Mouse (Mus musculus) Patski (cell line): ENCODE measurements around the gene Idh2. TPM values are rescaled to one million over a fixed set of nuclear protein-coding genes. Genes with fewer than 3 reads are reported as not detected.
A peak's percentile ranks its signal among the peaks of the same experiment; 100 is the strongest.

Experiments used
- ATAC-seq: fragments of 100-300 bp; one replicate; pipeline ENCODE4 v1.8.0; 2021
- CTCF ChIA-PET: fragments of 350-600 bp; sonication (Branson Sonifier 250); formaldehyde crosslinking; loops from one replicate; lab custom pipeline; 2022; ENCODE audit warnings: inconsistent platforms; lab: Charles Lee
- POLR2A ChIA-PET: fragments of 350-600 bp; sonication (Branson Sonifier 250); formaldehyde crosslinking; loops from one replicate; lab custom pipeline; 2022; ENCODE audit warnings: antibody characterized with exemption, inconsistent platforms; lab: Charles Lee
- DNase-seq: peaks from one replicate; pipeline ENCODE4 v3.0.0-alpha.2; 2011; ENCODE audit warnings: low read depth, low spot score
- H3K27me3 ChIP-seq: fragments of 371-371 bp; one replicate; pipeline ENCODE4 v1.5.1; 2021
- CTCF ChIP-seq: fragments of 100-300 bp; IDR thresholded peaks from one replicate; pipeline ENCODE4 v1.5.1; 2021
- in situ Hi-C: fragments of 300-500 bp; cut with MboI; formaldehyde crosslinking; loops from 3 replicates; pipeline ENCODE4 v1.11.1; 2018; ENCODE audit warnings: low pct_unique_long_range_greater_than_20kb, mixed read lengths
- polyA plus RNA-seq: library from polyadenylated mRNA; unstranded; gene quantifications from one replicate; pipeline ENCODE4 v1.2.3, GENCODE M21; 2021

Gene Idh2
- polyA plus RNA-seq = 679 TPM

GRCm38 (mm10) chr7:80115224-80115590, at the start of gene Idh2:
TSS of gene Idh2 (minus strand) at chr7:80115392.
- in situ Hi-C loops = no loop called here
- peak; percentile 81 for ATAC-seq
- ChIA-PET POLR2A (interaction anchor here (0.5 to 1.7 kb wide), 7 partner anchors 19 to 243 kb away, joined by 3 to 7 read pairs (median 3); partner anchors contain the start of gene Zfp710), CTCF (interaction anchor here (1.3 to 1.7 kb wide), 2 partner anchors 19 to 23 kb away, joined by 3 read pairs; no protein-coding TSS in a partner anchor)
- no peak for TF ChIP-seq CTCF
- DNase-seq = no peak
- H3K27me3 ChIP-seq = no peaks in the 10 kb centered on the region

- POLR2A ChIA-PET = no interaction called here
- peak; percentile 75 for DNase-seq
- H3K27me3 ChIP-seq = no peaks in the 10 kb centered on the region
- CTCF ChIA-PET = interaction anchor here (1.0 to 1.6 kb wide), 3 partner anchors 20 to 31 kb away, joined by 3 to 4 read pairs (median 3); no protein-coding TSS in a partner anchor
- in situ Hi-C loops = no loop called here
- no peak for TF ChIP-seq CTCF
- ATAC-seq = no peak
Observed at GRCm38 (mm10) chr7:80160945-80161306, 45.7 kb upstream of the Idh2 start.

- DNase-seq (peak; percentile 59), ATAC-seq (peak; percentile 61)
- in situ Hi-C loops = no loop called here
- TF ChIP-seq CTCF = no peak
- no peaks in the 10 kb centered on the region for H3K27me3 ChIP-seq
- ChIA-PET POLR2A (interaction anchor here (1.3 to 1.5 kb wide), 2 partner anchors 32 to 38 kb away, joined by 3 to 4 read pairs; no protein-coding TSS in a partner anchor), CTCF (interaction anchor here (1.0 to 1.6 kb wide), 3 partner anchors 20 to 32 kb away, joined by 3 to 4 read pairs (median 3); no protein-coding TSS in a partner anchor)
Observed at GRCm38 (mm10) chr7:80160293-80160944, 45.2 kb upstream of the Idh2 start.

GRCm38 (mm10) chr7:80158496-80159268, 43.5 kb upstream of the Idh2 start:
- ATAC-seq = no peak
- no peak for DNase-seq
- no peak for TF ChIP-seq CTCF
- H3K27me3 ChIP-seq = no peaks in the 10 kb centered on the region
- POLR2A ChIA-PET = no interaction called here
- CTCF ChIA-PET = no interaction called here
- in situ Hi-C loops = loop anchor here (10.0 kb wide), 1 partner anchor 56 kb away; no protein-coding TSS in a partner anchor

GRCm38 (mm10) chr7:80156711-80157227, 41.6 kb upstream of the Idh2 start:
- ChIA-PET CTCF (interaction anchor here (0.6 to 2.0 kb wide), 10 partner anchors 9 to 105 kb away, joined by 3 to 9 read pairs (median 4); partner anchors contain the start of genes Cib1, Gdpgp1 and Ngrn), POLR2A (interaction anchor here (0.9 kb wide), 1 partner anchor 74 kb away, joined by 3 read pairs; no protein-coding TSS in a partner anchor)
- no peaks in the 10 kb centered on the region for H3K27me3 ChIP-seq
- in situ Hi-C loops = loop anchor here (10.0 kb wide), 1 partner anchor 58 kb away; no protein-coding TSS in a partner anchor
- TF ChIP-seq CTCF = peak; percentile 85
- DNase-seq (no peak), ATAC-seq (no peak)

GRCm38 (mm10) chr7:80154689-80155088, 39.5 kb upstream of the Idh2 start:
- in situ Hi-C loops = loop anchor here (10.0 kb wide), 1 partner anchor 60 kb away; no protein-coding TSS in a partner anchor

GRCm38 (mm10) chr7:80152756-80153155, 37.6 kb upstream of the Idh2 start:
- in situ Hi-C loops = loop anchor here (10.0 kb wide), 1 partner anchor 62 kb away; no protein-coding TSS in a partner anchor
- CTCF ChIA-PET = no interaction called here
- ATAC-seq = no peak

More at GRCm38 (mm10) chr7:80154689-80155088, 39.5 kb upstream of the Idh2 start:
- POLR2A ChIA-PET = no interaction called here
- DNase-seq (no peak), ATAC-seq (no peak)
- no peak for TF ChIP-seq CTCF
- CTCF ChIA-PET = interaction anchor here (0.7 kb wide), 1 partner anchor 109 kb away, joined by 3 read pairs; no protein-coding TSS in a partner anchor
- H3K27me3 ChIP-seq = no peaks in the 10 kb centered on the region

GRCm38 (mm10) chr7:80152152-80152551, 37.0 kb upstream of the Idh2 start:
- no peaks in the 10 kb centered on the region for H3K27me3 ChIP-seq
- TF ChIP-seq CTCF = peak; percentile 54
- in situ Hi-C loops = loop anchor here (10.0 kb wide), 1 partner anchor 63 kb away; no protein-coding TSS in a partner anchor
- DNase-seq = no peak
- no peak for ATAC-seq
- ChIA-PET CTCF (no interaction called here), POLR2A (no interaction called here)

More at GRCm38 (mm10) chr7:80152756-80153155, 37.6 kb upstream of the Idh2 start:
- POLR2A ChIA-PET = no interaction called here
- H3K27me3 ChIP-seq = no peaks in the 10 kb centered on the region
- DNase-seq = no peak
- TF ChIP-seq CTCF = no peak

- no peaks in the 10 kb centered on the region for H3K27me3 ChIP-seq
- in situ Hi-C loops = loop anchor here (25.0 kb wide), 1 partner anchor 438 kb away; no protein-coding TSS in a partner anchor
- no peak for TF ChIP-seq CTCF
- CTCF ChIA-PET = interaction anchor here (1.0 kb wide), 1 partner anchor 9 kb away, joined by 3 read pairs; no protein-coding TSS in a partner anchor
- POLR2A ChIA-PET = no interaction called here
- DNase-seq = no peak
- no peak for ATAC-seq
Observed at GRCm38 (mm10) chr7:80149356-80149755, 34.2 kb upstream of the Idh2 start.

- DNase-seq = no peak
- ChIA-PET POLR2A (no interaction called here), CTCF (no interaction called here)
- H3K27me3 ChIP-seq = no peaks in the 10 kb centered on the region
- TF ChIP-seq CTCF = no peak
- no peak for ATAC-seq
- in situ Hi-C loops = loop anchor here (25.0 kb wide), 1 partner anchor 441 kb away; no protein-coding TSS in a partner anchor
Observed at GRCm38 (mm10) chr7:80146077-80146476, 30.9 kb upstream of the Idh2 start.
